Mouse (Mus musculus) small intestine, adult 2 months (tissue): ENCODE data around the gene Hyal1. TPM values are rescaled to one million over a fixed set of nuclear protein-coding genes. Genes with fewer than 3 reads are reported as not detected.

Source experiments
- H3K27ac ChIP-seq: fragments of 200-500 bp; 2 replicates; pipeline ENCODE4 v1.5.1; 2012; ENCODE audit warnings: low read depth, low read length, control low read depth, inconsistent platforms; ENCODE audit not compliant: insufficient read depth
- H3K27me3 ChIP-seq: fragments of 200-500 bp; 2 replicates; pipeline ENCODE4 v1.6.1; 2012; ENCODE audit warnings: mild to moderate bottlenecking, moderate library complexity, low read length, inconsistent platforms; ENCODE audit not compliant: control insufficient read depth, insufficient read depth
- H3K36me3 ChIP-seq: fragments of 200-500 bp; 2 replicates; pipeline ENCODE4 v1.6.1; 2012; ENCODE audit warnings: mild to moderate bottlenecking, low read length, control low read depth, inconsistent platforms; ENCODE audit not compliant: control insufficient read depth, insufficient read depth
- H3K4me1 ChIP-seq: fragments of 200-500 bp; 2 replicates; pipeline ENCODE4 v1.6.1; 2012; ENCODE audit warnings: low read length, inconsistent platforms, mixed read lengths; ENCODE audit not compliant: control insufficient read depth, insufficient read depth, insufficient read length
- H3K4me3 ChIP-seq: fragments of 200-500 bp; 2 replicates; pipeline ENCODE4 v1.5.1; 2012; ENCODE audit warnings: low read depth, mild to moderate bottlenecking, control low read depth, inconsistent platforms, low read length, moderate library complexity
- CTCF ChIP-seq: fragments of 200-500 bp; IDR thresholded peaks from 2 replicates; pipeline ENCODE4 v1.5.1; 2012; ENCODE audit warnings: low read depth, mild to moderate bottlenecking, control low read depth, inconsistent platforms, low read length, moderate library complexity, mixed read lengths; ENCODE audit not compliant: insufficient replicate concordance, insufficient read length; ENCODE audit errors: extremely low read depth
- POLR2A ChIP-seq: fragments of 200-500 bp; IDR thresholded peaks from 2 replicates; pipeline ENCODE4 v1.6.1; 2012; ENCODE audit warnings: low read depth, mild to moderate bottlenecking, control low read depth, inconsistent platforms, low read length, moderate library complexity
- whole genome bisulfite sequencing: fragments of 180-500 bp; shearing (Covaris S2); methylation state at CpG from one replicate; pipeline ENCODE4 v1.1.7; 2018; 5-methylcytosine and 5-hydroxymethylcytosine counted together
- polyA plus RNA-seq: library from polyadenylated mRNA; depleted of rRNA; stranded (reverse); fragments of >200 nt; gene quantifications from 2 replicates; pipeline ENCODE4 v1.2.3, GENCODE M21; 2012

Gene Hyal1
- polyA plus RNA-seq, 1 experiment: 2.6 TPM

GRCm38 (mm10) chr9:107607653-107608245 lies 31.0 kb downstream of the Hyal1 start:
- Histone ChIP-seq H3K27me3 (no peaks in the 10 kb centered on the region), H3K27ac (peak overlapping the region; percentile 63), H3K4me3 (peak overlapping the region; percentile 39), H3K36me3 (0 out of 2 replicates have a peak, but pooled peaks cover 4% of the 10 kb centered on the region), H3K4me1 (peaks cover 45% of the 10 kb centered on the region)
- 17% methylated on average over 9 of the region's 9 CpGs for WGBS
- TF ChIP-seq CTCF (no peak), POLR2A (no peak)

GRCm38 (mm10) chr9:107608741-107609432 lies 32.2 kb downstream of the Hyal1 start, which contains the start of gene Sema3b:
Gene Sema3b, minus strand, starts transcription at chr9:107609229.
- Histone ChIP-seq H3K4me1 (peaks cover 39% of the 10 kb centered on the region), H3K27ac (no peak within 1 kb of the TSS), H3K27me3 (no peaks in the 10 kb centered on the region), H3K4me3 (no peak within 1 kb of the TSS), H3K36me3 (no peaks in the 10 kb centered on the region)
- WGBS: 34% methylated on average over 12 of the region's 12 CpGs
- TF ChIP-seq POLR2A: no peak; the same call in 1 of the 2 replicates
- TF ChIP-seq CTCF: no peak

GRCm38 (mm10) chr9:107609433-107609830 lies 32.7 kb downstream of the Hyal1 start:
- Histone ChIP-seq H3K27ac (no peak overlapping the region), H3K36me3 (peaks cover 4% of the 10 kb centered on the region), H3K27me3 (no peaks in the 10 kb centered on the region), H3K4me3 (no peak overlapping the region), H3K4me1 (peaks cover 36% of the 10 kb centered on the region)
- 77% methylated on average over 4 of the region's 4 CpGs for WGBS
- no peak for TF ChIP-seq POLR2A
- no peak for TF ChIP-seq CTCF

GRCm38 (mm10) chr9:107611456-107612190 lies 34.9 kb downstream of the Hyal1 start:
- H3K36me3 ChIP-seq: peaks cover 25% of the 10 kb centered on the region
- H3K27me3 ChIP-seq: no peaks in the 10 kb centered on the region
- peaks cover 30% of the 10 kb centered on the region for H3K4me1 ChIP-seq
- H3K27ac ChIP-seq: peak overlapping the region; percentile 91
- H3K4me3 ChIP-seq: peak overlapping the region; percentile 44
- TF ChIP-seq CTCF (no peak), POLR2A (no peak)
- 43% methylated on average over 6 of the region's 6 CpGs for WGBS

GRCm38 (mm10) chr9:107612191-107612944 lies 35.6 kb downstream of the Hyal1 start:
- Histone ChIP-seq H3K36me3 (peaks cover 29% of the 10 kb centered on the region), H3K4me1 (peaks cover 24% of the 10 kb centered on the region), H3K27me3 (no peaks in the 10 kb centered on the region), H3K27ac (peak overlapping the region; percentile 91), H3K4me3 (peak overlapping the region; percentile 44)
- 2% methylated on average over 48 of the region's 48 CpGs for WGBS
- TF ChIP-seq POLR2A: peak; percentile 66; the same call in 1 of the 2 replicates
- peak; percentile 94 for TF ChIP-seq CTCF

GRCm38 (mm10) chr9:107612945-107613569 lies 36.3 kb downstream of the Hyal1 start:
- Histone ChIP-seq H3K27ac (peak overlapping the region; percentile 80), H3K27me3 (no peaks in the 10 kb centered on the region), H3K4me3 (peak overlapping the region; percentile 23), H3K4me1 (peaks cover 21% of the 10 kb centered on the region), H3K36me3 (peaks cover 34% of the 10 kb centered on the region)
- TF ChIP-seq CTCF (no peak), POLR2A (0 out of 2 replicates have a peak, but pooled peaks have one; percentile 0)
- 3% methylated on average over 12 of the region's 12 CpGs for WGBS
